Comparison of ENCODE assay signal across 23 mouse cellular contexts in genomic region chr2:171298519-171298918, GRCm38 (mm10).
DNase-seq lines count a peak whose midpoint lies in the region; ATAC-seq and TF ChIP-seq lines count a peak whose summit lies in the region.
"Had no signal": no experiment of that assay in that cellular context is flagged by ENCODE, and none has a peak within 500 bp of the region (broad histone marks: within the 10 kb centered on the region; RNA-seq: fewer than 3 reads in every experiment).

No protein-coding gene starts in this region.

- no peak overlapping the region for H3K9ac ChIP-seq in forebrain, embryonic 14.5 days (ENCODE audit: low read length)
- no peak overlapping the region for H3K9ac ChIP-seq in forebrain, postnatal 0 days
- no peak overlapping the region for H3K9ac ChIP-seq in midbrain, embryonic 11.5 days (ENCODE audit: low read length)
- H3K9ac ChIP-seq in midbrain, postnatal 0 days (replicated peaks; ENCODE audit: low read length, poor library complexity, severe bottlenecking) = no peak overlapping the region
- no peak overlapping the region for H3K9ac ChIP-seq in limb, embryonic 14.5 days (ENCODE audit: low read depth, low read length, severe bottlenecking)
- H3K9ac ChIP-seq: embryonic facial prominence, embryonic 13.5 days; heart, embryonic 15.5 days; hindbrain, embryonic 14.5 days had no signal

- 15% methylated on average over 5 of the region's 5 CpGs for WGBS in forebrain, embryonic 14.5 days
- 21% methylated on average over 5 of the region's 5 CpGs for WGBS in forebrain, postnatal 0 days
- WGBS in midbrain, embryonic 11.5 days = 37% methylated on average over 5 of the region's 5 CpGs
- WGBS in midbrain, postnatal 0 days = 33% methylated on average over 5 of the region's 5 CpGs
- WGBS in limb, embryonic 14.5 days = 31% methylated on average over 5 of the region's 5 CpGs

- peak; percentile 84 for ATAC-seq in forebrain, embryonic 14.5 days
- ATAC-seq in forebrain, postnatal 0 days = no peak
- ATAC-seq in midbrain, embryonic 11.5 days (ENCODE audit: low FRiP score) = no peak
- ATAC-seq in midbrain, postnatal 0 days (ENCODE audit: low FRiP score) = no peak
- ATAC-seq in limb, embryonic 14.5 days (ENCODE audit: low FRiP score, low read depth) = peak; percentile 26; the same call in 1 of the 2 replicates
- ATAC-seq: activated CD4-positive, CD25-positive, alpha-beta regulatory T cell, adult 4 months; intestine, embryonic 16.5 days; Patski had no signal

- no peak overlapping the region for H3K4me2 ChIP-seq in forebrain, embryonic 14.5 days (ENCODE audit: low read length)
- H3K4me2 ChIP-seq in forebrain, postnatal 0 days (ENCODE audit: low read depth) = no peak overlapping the region
- no peak overlapping the region for H3K4me2 ChIP-seq in midbrain, embryonic 11.5 days
- no peak overlapping the region for H3K4me2 ChIP-seq in midbrain, postnatal 0 days (ENCODE audit: low read depth, low read length, poor library complexity, severe bottlenecking)
- H3K4me2 ChIP-seq in limb, embryonic 14.5 days (replicated peaks; ENCODE audit: low read depth, low read length, severe bottlenecking) = no peak overlapping the region
- H3K4me2 ChIP-seq: embryonic facial prominence, embryonic 13.5 days; heart, embryonic 15.5 days; hindbrain, embryonic 14.5 days had no signal

- no peaks in the 10 kb centered on the region for H3K36me3 ChIP-seq in forebrain, embryonic 14.5 days (ENCODE audit: control insufficient read depth, insufficient read depth, low read length)
- H3K36me3 ChIP-seq in forebrain, postnatal 0 days (ENCODE audit: insufficient read depth) = no peaks in the 10 kb centered on the region
- no peaks in the 10 kb centered on the region for H3K36me3 ChIP-seq in midbrain, embryonic 11.5 days (ENCODE audit: control insufficient read depth, insufficient read depth, low read length)
- H3K36me3 ChIP-seq in midbrain, postnatal 0 days (ENCODE audit: insufficient read depth, low read length) = no peaks in the 10 kb centered on the region
- no peaks in the 10 kb centered on the region for H3K36me3 ChIP-seq in limb, embryonic 14.5 days (ENCODE audit: control insufficient read depth, insufficient read depth, low read length)
- H3K36me3 ChIP-seq: embryonic facial prominence, embryonic 13.5 days; heart, embryonic 10.5 days; heart, embryonic 15.5 days had no signal

- no peak overlapping the region for H3K4me3 ChIP-seq in forebrain, embryonic 14.5 days (ENCODE audit: low read depth, low read length)
- no peak overlapping the region for H3K4me3 ChIP-seq in forebrain, postnatal 0 days (ENCODE audit: low read depth, low read length)
- H3K4me3 ChIP-seq in midbrain, embryonic 11.5 days (ENCODE audit: low read depth, low read length) = no peak overlapping the region
- H3K4me3 ChIP-seq in midbrain, postnatal 0 days (ENCODE audit: low read depth, low read length) = no peak overlapping the region
- H3K4me3 ChIP-seq in limb, embryonic 14.5 days (replicated peaks; ENCODE audit: low read length) = no peak overlapping the region
- H3K4me3 ChIP-seq: embryonic facial prominence, embryonic 13.5 days; gastrocnemius, adult 2 months; heart, embryonic 10.5 days; heart, embryonic 15.5 days had no signal

- no peak for TF ChIP-seq CTCF in forebrain, postnatal 0 days (IDR thresholded peaks at IDR 0.05; ENCODE audit: low read depth)
- TF ChIP-seq CTCF in midbrain, postnatal 0 days (IDR thresholded peaks at IDR 0.05) = no peak

- no peak overlapping the region for H3K27ac ChIP-seq in forebrain, embryonic 14.5 days (ENCODE audit: low read depth, low read length)
- no peak overlapping the region for H3K27ac ChIP-seq in forebrain, postnatal 0 days (ENCODE audit: low read depth, low read length)
- H3K27ac ChIP-seq in midbrain, embryonic 11.5 days (ENCODE audit: low read depth, low read length) = no peak overlapping the region
- H3K27ac ChIP-seq in midbrain, postnatal 0 days (ENCODE audit: low read depth, low read length) = no peak overlapping the region
- no peak overlapping the region for H3K27ac ChIP-seq in limb, embryonic 14.5 days (replicated peaks; ENCODE audit: low read depth, low read length)
- H3K27ac ChIP-seq: embryonic facial prominence, embryonic 13.5 days; gastrocnemius, adult 2 months; heart, embryonic 10.5 days; heart, embryonic 15.5 days; hindbrain, embryonic 14.5 days had no signal

- no peaks in the 10 kb centered on the region for H3K27me3 ChIP-seq in forebrain, embryonic 14.5 days (replicated peaks; ENCODE audit: control insufficient read depth, insufficient read depth, low read length)
- H3K27me3 ChIP-seq in forebrain, postnatal 0 days (ENCODE audit: insufficient read depth, low read length) = no peaks in the 10 kb centered on the region
- no peaks in the 10 kb centered on the region for H3K27me3 ChIP-seq in midbrain, embryonic 11.5 days (ENCODE audit: control insufficient read depth, insufficient read depth, low read length)
- H3K27me3 ChIP-seq in midbrain, postnatal 0 days (ENCODE audit: insufficient read depth, low read length) = no peaks in the 10 kb centered on the region
- H3K27me3 ChIP-seq in limb, embryonic 14.5 days (ENCODE audit: control insufficient read depth, insufficient read depth, low read length) = no peaks in the 10 kb centered on the region
- H3K27me3 ChIP-seq: embryonic facial prominence, embryonic 13.5 days; heart, embryonic 15.5 days; Patski had no signal

- no peak for TF ChIP-seq POLR2A in limb, embryonic 14.5 days (IDR thresholded peaks at IDR 0.05; ENCODE audit: borderline replicate concordance, extremely low read depth, insufficient read depth, insufficient read length)

- peak; percentile 11 for DNase-seq in embryo, embryonic 10 days (ENCODE audit: low spot score)
- no peak for DNase-seq in embryo, embryonic 10.5 days (ENCODE audit: low spot score)
- DNase-seq in forebrain, embryonic 14.5 days (ENCODE audit: low spot score) = peak; percentile 82
- no peak for DNase-seq in forebrain, postnatal 0 days
- peak; percentile 53 for DNase-seq in midbrain, embryonic 11.5 days (ENCODE audit: low spot score, missing footprints)
- DNase-seq in midbrain, postnatal 0 days (ENCODE audit: low spot score) = no peak
- DNase-seq in limb, embryonic 14.5 days (ENCODE audit: low spot score) = peak; percentile 35
- no peak for DNase-seq in adrenal gland, postnatal 25 days
- DNase-seq: adrenal gland, postnatal 14 days; B cell, adult 2 months; cerebellum, adult 2 months; gastrocnemius, adult 2 months; gastrocnemius, postnatal 25 days; heart, adult 18-20 months; heart, postnatal 14 days; kidney, adult 2 months had no signal

- H3K9me3 ChIP-seq in forebrain, embryonic 14.5 days (replicated peaks; ENCODE audit: control insufficient read depth, low read length) = no peaks in the 10 kb centered on the region
- H3K9me3 ChIP-seq in forebrain, postnatal 0 days (ENCODE audit: low read length) = no peaks in the 10 kb centered on the region
- no peaks in the 10 kb centered on the region for H3K9me3 ChIP-seq in midbrain, embryonic 11.5 days (ENCODE audit: control insufficient read depth, low read length)
- no peaks in the 10 kb centered on the region for H3K9me3 ChIP-seq in midbrain, postnatal 0 days (ENCODE audit: low read length)
- no peaks in the 10 kb centered on the region for H3K9me3 ChIP-seq in limb, embryonic 14.5 days (ENCODE audit: control insufficient read depth, low read length)
- H3K9me3 ChIP-seq: embryonic facial prominence, embryonic 13.5 days; heart, embryonic 10.5 days; heart, embryonic 15.5 days had no signal

- H3K4me1 ChIP-seq in forebrain, embryonic 14.5 days (ENCODE audit: control insufficient read depth, insufficient read depth, low read length) = peaks cover 3% of the 10 kb centered on the region
- H3K4me1 ChIP-seq in forebrain, postnatal 0 days (ENCODE audit: insufficient read depth) = no peaks in the 10 kb centered on the region
- no peaks in the 10 kb centered on the region for H3K4me1 ChIP-seq in midbrain, embryonic 11.5 days (ENCODE audit: control insufficient read depth, insufficient read depth, low read length)
- no peaks in the 10 kb centered on the region for H3K4me1 ChIP-seq in midbrain, postnatal 0 days (ENCODE audit: insufficient read depth, low read length)
- no peaks in the 10 kb centered on the region; the same call in 1 of the 2 replicates for H3K4me1 ChIP-seq in limb, embryonic 14.5 days (ENCODE audit: control insufficient read depth, insufficient read depth, low read length)
- H3K4me1 ChIP-seq: heart, embryonic 15.5 days had no signal

Comparison
In these comparisons a context has a peak if more than half of its experiments do, and no peak if none do; other contexts are left out.
1. DNase-seq: peak in embryo, embryonic 10 days (single experiment), forebrain, embryonic 14.5 days (single experiment), midbrain, embryonic 11.5 days (single experiment) and limb, embryonic 14.5 days (single experiment); none in embryo, embryonic 10.5 days (single experiment), forebrain, postnatal 0 days (single experiment), midbrain, postnatal 0 days (single experiment) and adrenal gland, postnatal 25 days (single experiment).
2. ATAC-seq: peak in forebrain, embryonic 14.5 days (single experiment) and limb, embryonic 14.5 days (single experiment); none in forebrain, postnatal 0 days (single experiment), midbrain, embryonic 11.5 days (single experiment) and midbrain, postnatal 0 days (single experiment).